Mouse (Mus musculus): Measurements from ENCODE around the gene Sdad1.

DNA sequence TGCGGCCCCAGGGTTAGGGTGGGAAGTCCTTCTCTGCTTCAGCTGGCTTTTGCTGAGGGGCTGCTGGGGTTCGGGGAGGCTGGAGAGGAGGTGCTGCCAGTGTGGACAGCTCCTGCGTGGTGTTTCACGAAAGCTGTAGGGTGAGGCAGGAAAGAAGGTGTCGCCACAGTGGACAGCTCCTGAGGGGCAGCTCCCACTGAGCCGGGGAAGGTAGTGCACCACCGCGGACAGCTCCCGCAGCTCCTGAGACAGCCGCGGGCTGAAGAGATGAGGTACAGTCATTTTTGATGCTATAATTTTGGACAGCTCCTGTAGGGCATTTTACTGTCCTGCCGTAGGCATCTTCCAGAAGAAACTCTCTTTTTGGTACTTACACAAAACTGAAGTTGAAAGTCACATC is 47.8 kb upstream of the Sdad1 start:
- TF ChIP-seq CTCF (IDR thresholded peaks at IDR 0.05) = no peak
- no peak for TF ChIP-seq EP300 (IDR thresholded peaks at IDR 0.05)
